Mouse (Mus musculus) telencephalon, adult 2 months (tissue): ENCODE results near the gene 4833423E24Rik.

ENCODE experiments used
- DNase-seq: peaks from one replicate; pipeline ENCODE4 v3.0.0-alpha.2; 2011; ENCODE audit warnings: low read depth, low spot score

The 4833423E24Rik gene

GRCm38 (mm10) chr2:85518879-85519278 lies at the start of gene 4833423E24Rik:
Gene 4833423E24Rik, minus strand, starts transcription at chr2:85519024.
- DNase-seq = no peak

DNA sequence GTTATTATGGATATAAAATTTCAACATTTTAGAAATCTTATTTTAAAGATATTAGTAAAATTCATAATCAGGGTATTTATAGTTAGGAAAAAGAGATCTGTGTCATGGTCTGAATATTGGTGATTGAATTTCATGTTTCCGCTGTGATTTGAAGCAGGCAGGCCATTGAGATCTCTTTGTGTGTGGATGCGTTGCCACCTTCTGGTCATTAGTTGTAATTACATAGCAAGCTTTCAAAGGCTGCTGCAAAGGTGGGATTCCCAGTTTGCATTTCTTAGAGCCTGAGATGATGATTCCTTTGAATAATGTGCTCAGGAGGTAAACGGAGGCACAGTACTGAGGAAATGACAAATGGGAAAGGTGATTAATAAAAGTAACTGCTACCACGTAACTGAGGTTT lies 42.4 kb upstream of the 4833423E24Rik start:
- DNase-seq = peak; percentile 10

DNA sequence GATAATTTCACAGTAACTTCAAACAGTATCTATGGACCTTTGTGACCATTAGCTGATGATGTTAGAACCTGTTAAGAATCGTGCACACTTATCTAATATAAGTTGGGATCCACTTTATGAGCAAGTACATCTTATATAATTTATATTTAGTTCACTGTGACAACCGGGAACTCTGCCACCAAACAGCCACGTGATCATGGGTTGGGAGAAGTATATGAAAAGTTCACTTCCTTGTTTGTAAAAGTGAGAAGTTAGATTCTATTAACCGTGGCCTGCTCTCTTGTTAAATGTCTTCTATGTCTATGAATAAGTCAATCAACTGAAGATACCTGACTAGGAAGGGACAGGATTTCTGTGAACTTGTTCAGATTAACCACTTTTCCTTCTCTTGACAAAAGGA lies 41.4 kb upstream of the 4833423E24Rik start:
- DNase-seq = no peak

- no peak for DNase-seq
Measured at GRCm38 (mm10) chr2:85554806-85555205, 36.0 kb upstream of the 4833423E24Rik start.

GRCm38 (mm10) chr2:85533934-85534333 lies 15.1 kb upstream of the 4833423E24Rik start:
- no peak for DNase-seq

DNA sequence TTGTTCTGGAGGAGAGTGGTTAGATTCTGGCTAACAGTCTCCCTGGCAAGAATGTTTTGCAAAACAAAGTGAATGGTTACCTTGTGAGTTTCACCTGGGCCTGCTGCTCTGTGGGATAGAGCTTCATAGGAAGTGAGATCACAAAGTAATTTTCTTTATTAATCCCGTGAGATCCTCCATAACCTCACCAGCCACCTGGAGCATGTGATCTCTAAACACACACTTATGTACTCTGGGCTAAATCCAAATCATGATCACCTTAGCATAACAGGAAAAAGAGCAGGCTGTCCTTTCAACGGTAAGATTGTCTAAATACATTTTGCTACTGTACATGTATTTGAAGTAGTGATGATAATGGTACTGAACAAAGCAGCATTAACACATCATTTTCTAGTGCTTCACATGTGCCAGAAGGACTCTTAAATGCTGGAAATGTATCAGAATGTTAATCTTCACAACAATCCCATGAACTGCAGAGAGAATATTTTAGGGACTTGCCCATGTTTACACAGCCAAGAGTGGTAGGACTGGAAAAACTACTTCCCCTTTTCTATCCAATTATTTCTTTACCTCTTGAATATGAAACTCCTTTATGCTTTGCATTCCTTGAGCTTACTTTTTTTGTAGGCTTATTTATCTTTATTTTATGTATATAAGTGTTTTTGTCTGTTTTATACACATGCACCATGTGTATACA lies 13.4 kb upstream of the 4833423E24Rik start:
- DNase-seq = no peak

DNA sequence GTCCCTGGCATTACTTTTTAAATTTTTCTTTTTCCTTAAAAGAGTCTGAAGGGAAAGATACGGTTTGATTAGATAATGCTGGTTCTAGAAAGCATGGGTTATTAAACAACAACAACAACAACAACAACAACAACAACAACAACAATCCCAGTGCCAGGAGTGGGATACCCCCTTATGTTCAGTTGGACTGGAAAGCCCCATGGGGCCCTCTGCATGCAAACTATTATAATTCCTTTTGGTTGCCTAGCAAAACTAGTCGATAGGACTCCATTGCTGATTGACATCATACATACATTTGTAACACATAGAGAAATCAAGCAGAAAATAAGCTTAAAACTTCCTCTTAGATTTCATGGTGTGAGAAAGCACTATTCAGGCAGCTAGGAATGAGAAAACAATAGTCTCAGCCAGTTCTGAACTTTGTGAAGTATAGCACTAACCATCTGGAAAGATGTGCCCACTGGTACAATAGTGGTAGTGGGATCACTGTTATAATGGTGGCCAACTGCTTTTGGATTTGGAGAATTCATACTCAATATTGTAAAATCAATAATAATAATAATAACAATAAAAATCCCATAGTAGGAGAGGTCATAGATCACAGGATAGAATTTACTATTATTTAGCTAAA lies 4.2 kb upstream of the 4833423E24Rik start:
- no peak for DNase-seq

GRCm38 (mm10) chr2:85518292-85518691 lies 532 bp downstream of the 4833423E24Rik start:
- no peak for DNase-seq

- DNase-seq = no peak
Measured at GRCm38 (mm10) chr2:85510376-85510775, 8.4 kb downstream of the 4833423E24Rik start.

DNA sequence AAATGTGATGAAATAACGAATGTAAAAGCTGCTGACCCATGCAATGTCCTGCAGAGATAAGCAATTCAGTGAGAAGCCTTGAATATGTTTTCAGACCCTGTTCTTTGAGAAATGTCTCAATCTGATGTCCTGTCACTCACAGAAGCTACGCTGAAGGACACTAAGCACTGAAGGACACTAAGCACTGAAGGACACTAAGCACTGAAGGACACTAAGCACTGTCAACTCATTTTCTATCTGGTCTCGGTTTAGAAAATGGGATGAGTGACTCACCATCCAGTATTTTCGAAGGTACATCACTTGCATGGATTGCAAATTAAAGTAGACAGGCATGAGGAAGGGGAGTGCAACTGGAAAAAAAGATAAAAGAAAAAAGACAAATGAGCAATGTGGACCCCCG lies 28.4 kb downstream of the 4833423E24Rik start:
- DNase-seq = no peak

GRCm38 (mm10) chr2:85466801-85467325 lies 52.0 kb downstream of the 4833423E24Rik start:
- no peak for DNase-seq

DNA sequence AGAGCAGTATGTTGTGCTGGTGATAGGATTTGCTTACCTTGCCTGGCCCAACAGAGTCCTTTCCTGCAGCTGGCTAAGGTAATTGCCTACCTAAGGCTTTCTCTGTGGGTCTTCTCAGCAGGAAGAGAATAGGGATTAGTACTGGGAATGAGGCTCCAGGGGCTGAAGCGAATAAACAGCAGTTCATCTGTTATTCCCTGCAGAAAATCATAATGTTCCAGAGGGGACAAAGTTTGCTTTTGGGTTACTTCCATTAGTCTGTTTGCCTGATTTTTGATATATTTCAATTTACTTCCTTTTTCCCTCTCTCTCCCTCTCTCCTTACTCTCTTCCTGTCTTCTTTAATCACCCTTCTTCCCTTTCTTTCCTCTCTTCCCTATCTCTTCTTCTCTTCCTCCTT lies 75.3 kb downstream of the 4833423E24Rik start, which contains the start of gene Olfr995:
Gene Olfr995 (minus strand): TSS at position 101 of the 400 bp plus-strand sequence.
- DNase-seq = no peak

GRCm38 (mm10) chr2:85442546-85442945 lies 76.3 kb downstream of the 4833423E24Rik start:
- no peak for DNase-seq

GRCm38 (mm10) chr2:85436351-85436750 lies 82.5 kb downstream of the 4833423E24Rik start, which contains the start of gene Olfr994:
Gene Olfr994, minus strand, starts transcription at chr2:85436451.
- no peak for DNase-seq
